Mouse (Mus musculus) CD4-positive, CD25-positive, alpha-beta regulatory T cell, adult 2 months (primary cell): ENCODE data around the gene Hipk1.
A peak's percentile ranks its signal among the peaks of the same experiment; 100 is the strongest.
"Not testable (repeated sequence)": the region's sequence is repeated elsewhere in the genome, so short reads cannot be mapped to it uniquely, and the experiment has no call there.

ENCODE experiments used
- DNase-seq: peaks from one replicate; pipeline ENCODE4 v3.0.0-alpha.2; 2012; ENCODE audit warnings: low read depth, low spot score

Gene Hipk1

GRCm38 (mm10) chr3:103792566-103792965 is 1.2 kb upstream of the Hipk1 start:
- DNase-seq: no peak

DNA sequence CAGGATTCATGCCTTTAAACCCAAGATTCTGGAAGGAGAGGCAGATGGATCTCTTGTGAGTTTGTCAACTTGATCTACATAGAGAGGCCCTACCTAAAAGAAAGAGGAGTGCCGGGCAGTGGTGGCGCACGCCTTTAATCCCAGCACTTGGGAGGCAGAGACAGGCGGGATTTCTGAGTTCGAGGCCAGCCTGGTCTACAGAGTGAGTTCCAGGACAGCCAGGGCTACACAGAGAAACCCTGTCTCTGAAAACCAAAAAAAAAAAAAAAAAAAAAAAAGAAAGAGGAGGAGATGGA is 696 bp upstream of the Hipk1 start:
- not testable (repeated sequence) for DNase-seq

DNA sequence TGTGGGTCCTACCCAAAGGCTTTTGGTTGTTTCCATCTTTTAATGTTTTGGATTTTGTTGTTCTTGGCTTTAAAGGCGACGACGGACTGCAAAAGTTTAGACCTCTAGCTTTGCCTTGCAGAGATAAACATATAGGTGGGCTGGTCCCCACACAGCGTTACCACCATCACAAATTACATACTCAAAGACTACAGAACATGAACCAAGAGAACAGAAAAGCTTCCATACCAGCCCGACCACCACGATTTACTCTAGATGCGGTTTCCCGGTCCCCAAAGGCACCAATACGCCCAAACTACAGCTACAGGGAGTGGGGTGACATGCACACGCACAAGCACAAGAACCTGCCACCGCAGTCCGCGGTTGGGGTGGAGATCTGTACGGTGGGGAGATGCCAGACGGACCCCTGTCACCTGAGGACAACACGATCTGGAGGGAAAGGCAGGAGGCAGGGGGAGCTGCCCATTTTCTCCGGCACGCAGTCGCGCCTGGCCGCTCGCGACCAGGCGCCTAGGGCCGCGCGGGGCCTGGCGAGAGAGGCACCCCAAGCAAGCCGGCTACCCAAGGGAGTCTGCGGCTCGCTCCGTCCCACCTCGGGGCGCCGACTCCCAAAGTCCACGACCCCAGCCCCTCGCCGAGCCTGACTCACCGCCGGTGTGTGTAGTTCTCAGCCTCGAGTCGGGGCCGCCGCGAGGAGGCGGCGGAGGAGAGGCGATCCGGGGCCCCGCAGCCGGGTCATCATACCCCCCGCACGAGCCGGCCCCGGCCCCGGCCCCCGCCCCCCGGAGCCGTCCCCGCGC is 817 bp downstream of the Hipk1 start:
- DNase-seq: peak; percentile 60

- DNase-seq: peak; percentile 79
Measured at GRCm38 (mm10) chr3:103789891-103790345, 1.4 kb downstream of the Hipk1 start.

- no peak for DNase-seq
Measured at GRCm38 (mm10) chr3:103789096-103789495, 2.3 kb downstream of the Hipk1 start.

DNA sequence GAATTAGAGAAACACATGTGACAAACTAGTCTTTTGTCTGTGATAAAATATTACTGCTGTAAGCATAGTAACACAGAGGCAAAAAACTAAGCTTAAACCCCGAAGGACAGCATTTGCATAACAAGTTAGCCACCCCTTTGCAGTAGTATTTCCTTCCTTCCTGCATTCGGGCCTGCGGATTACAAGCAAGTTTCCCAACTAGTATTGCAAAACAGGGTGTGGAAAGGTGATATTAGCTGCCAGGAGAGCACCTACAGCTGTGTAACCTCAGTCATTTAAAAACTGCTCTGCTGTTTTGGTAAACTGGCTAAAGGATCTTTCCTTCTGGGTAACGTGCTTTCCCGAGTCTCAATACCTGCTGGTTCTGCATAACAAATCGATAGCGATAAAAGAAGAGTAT is 4.1 kb downstream of the Hipk1 start:
- no peak for DNase-seq

GRCm38 (mm10) chr3:103782844-103783609 is 8.3 kb downstream of the Hipk1 start:
- DNase-seq: no peak

GRCm38 (mm10) chr3:103780777-103781176 is 10.6 kb downstream of the Hipk1 start:
- peak; percentile 33 for DNase-seq

DNA sequence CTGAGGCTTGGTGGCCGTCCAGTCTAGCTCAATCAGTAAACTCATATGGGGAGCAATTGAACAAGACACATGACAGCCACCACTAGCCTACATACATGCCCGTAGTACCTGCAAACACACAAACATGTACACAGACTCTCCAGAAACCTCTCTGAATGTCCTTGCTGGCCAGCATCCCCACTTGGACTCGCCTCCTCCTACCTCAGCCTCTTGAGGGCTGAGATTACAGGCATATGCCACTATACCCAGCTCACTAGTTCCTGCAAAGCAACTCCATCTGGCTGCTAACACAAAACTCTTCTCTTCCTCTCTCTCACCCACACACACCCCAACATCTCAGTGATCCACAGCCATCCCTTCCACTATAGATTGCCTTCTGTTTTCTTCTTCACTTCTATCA is 11.1 kb downstream of the Hipk1 start:
- DNase-seq: peak; percentile 16

- no peak for DNase-seq
Measured at GRCm38 (mm10) chr3:103779183-103779582, 12.2 kb downstream of the Hipk1 start.

GRCm38 (mm10) chr3:103778660-103779059 is 12.7 kb downstream of the Hipk1 start:
- DNase-seq: no peak

- DNase-seq: peak; percentile 16
Measured at GRCm38 (mm10) chr3:103777940-103778339, 13.4 kb downstream of the Hipk1 start.

- peak; percentile 43 for DNase-seq
Measured at GRCm38 (mm10) chr3:103774009-103774408, 17.4 kb downstream of the Hipk1 start.

DNA sequence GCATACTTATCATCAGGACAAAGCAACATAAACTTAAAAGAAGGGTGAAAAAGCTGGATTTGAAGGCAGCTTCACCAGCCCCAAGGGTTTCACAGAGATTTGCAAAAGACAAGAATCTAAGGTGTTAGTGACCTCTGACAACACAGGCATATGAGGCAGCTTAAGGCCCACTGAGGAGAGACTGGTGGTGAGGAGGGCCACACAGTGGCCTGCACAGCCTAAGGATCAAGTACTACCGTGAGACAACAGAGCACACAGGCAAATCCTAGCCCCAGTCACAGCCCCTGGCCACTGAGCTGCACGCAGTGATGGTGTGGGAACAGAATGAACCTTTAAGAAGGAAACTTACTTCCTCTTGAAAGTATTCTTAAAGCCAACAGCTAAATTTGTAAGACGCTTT is 17.9 kb downstream of the Hipk1 start:
- peak; percentile 33 for DNase-seq

GRCm38 (mm10) chr3:103772846-103773245 is 18.5 kb downstream of the Hipk1 start:
- peak; percentile 53 for DNase-seq

DNA sequence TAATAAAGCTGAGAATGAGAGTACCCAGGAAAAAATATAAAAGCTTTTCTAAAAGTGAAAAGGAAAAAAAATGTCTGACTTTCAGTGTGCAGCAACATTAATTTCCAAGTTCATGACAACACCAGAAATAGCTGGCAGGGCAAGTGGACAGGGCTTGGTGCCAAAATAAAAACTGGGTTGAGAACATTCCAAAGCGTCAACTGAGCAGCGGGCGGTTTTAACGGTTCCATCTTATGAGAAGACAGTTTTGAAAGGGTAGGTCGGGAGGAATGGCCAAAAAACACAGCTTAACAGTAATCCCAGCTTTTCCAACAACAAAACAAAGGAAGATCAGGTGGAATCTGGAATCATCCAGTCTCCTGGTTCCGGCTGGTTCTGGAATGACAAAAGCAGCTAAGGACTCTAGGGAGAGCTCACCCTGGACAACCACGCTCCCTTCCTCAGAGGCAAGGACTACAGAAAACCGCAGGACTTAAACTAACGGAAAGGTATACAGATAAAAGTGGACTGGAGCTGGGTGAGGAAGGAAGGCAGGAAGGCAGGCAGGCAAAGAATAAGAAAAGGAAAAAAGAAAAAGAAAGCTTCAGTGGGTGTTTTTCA is 19.7 kb downstream of the Hipk1 start:
- DNase-seq: no peak

DNA sequence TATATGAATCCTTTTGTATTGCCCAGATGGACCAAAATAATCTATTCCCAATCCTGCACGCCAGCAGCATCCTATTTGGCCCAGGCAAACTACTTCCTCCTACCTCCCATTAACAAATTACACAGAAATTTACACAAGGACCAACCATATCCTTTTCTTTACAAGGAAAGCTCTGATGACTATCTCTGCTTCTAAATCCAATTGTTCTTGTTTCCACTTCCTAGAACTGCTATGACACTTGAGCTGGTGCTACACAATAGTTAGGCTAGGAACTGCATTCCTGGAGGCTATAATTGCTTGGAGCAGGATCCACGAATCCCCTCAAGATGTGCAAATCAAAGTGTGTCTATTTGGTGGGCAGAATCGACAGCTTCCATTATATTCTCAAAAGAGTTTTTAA is 24.6 kb downstream of the Hipk1 start:
- DNase-seq: no peak

DNA sequence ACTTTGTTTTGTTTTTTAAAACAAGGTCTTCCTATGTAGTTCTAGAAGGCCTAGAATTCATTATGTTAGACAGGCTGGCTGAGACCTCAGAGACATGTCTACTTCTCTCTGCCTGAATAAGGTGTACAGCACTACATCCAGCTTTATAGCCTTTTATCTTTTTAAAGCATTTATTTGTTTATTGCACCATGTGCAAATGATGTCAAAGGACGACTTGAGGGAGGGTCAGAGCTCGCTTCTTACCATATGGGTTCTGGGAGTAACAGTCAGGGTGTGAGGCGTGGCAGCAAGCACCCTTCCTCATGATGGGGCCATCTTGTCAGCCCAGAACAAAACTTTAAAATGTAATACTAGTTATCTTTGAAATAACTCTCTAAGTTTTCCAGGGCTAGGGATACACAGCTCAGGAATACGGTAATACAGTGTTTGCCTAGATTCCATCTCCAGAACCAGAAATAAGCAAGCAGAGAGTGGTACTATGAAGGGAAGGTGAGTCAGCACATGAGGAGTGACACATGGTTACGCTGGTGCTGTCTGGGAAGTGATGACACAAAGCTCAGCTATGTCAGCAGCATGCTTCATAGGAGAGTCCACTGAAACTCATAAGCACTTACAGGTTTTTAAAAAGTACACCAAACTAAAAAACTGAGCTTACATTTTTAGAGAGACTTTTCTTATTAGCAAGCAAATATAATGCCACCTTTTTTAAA is 31.9 kb downstream of the Hipk1 start:
- DNase-seq: no peak

DNA sequence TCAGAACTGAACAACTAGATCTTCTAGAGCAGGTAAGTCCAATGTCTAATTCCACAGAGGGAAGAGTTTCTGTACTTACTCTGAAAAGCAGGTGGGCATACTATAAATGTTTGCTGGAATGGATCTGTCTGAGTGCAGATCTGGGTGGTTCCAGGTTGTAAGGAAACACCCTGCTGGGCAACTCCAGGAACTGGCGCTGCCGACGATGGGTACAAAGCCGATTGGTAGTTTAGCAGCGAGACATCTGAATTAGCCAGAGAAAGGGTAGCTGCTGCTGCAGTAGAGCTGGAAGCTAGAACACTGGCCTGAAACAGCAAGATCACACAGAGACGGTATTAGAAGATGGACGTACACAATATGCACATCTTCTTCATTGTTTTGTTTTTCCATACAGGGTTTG is 32.9 kb downstream of the Hipk1 start:
- no peak for DNase-seq

DNA sequence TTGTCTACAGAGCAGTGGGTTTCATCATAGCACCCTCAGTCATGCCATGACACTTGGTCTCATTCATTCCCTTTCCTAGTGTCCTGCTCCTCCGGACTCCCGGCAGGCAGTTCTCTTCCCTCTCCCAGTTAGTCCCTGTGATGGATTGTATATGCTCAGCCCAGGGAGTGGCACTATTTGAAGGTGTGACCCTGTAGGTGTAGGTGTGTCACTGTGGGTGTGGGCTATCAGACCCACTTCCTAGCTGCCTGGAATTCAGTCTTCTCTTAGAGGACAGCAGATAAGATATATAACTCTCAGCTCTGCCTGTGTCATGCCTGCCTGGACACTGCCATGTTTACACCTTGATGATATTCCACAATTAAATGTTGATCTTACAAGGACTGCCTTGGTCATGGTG is 34.4 kb downstream of the Hipk1 start:
- no peak for DNase-seq

DNA sequence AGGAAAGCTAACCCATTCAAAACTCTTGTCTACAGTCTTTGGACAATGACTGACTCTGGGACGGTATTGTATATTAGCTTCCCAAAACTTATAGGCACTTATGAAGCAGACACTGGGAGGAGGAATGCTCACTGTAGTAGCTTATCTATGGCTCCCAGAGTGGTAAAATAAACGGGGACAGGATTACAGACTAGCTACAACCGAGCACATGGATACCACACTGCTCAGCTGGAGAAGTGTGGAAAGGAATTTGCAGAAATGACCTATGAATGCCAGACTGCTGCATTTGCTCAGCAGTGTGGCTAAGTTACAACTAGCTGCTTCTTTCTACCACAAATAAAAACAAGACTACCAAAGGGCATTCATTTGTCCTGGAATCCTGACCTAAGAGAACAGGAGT is 36.0 kb downstream of the Hipk1 start:
- no peak for DNase-seq

- DNase-seq: no peak
Measured at GRCm38 (mm10) chr3:103751558-103751957, 39.8 kb downstream of the Hipk1 start.
